Mouse (Mus musculus): ENCODE results near the gene Arhgef40.

- no peak for TF ChIP-seq POLR2A (IDR thresholded peaks at IDR 0.05; ENCODE audit: low read depth, low read length)
- TF ChIP-seq CTCF (IDR thresholded peaks at IDR 0.05; ENCODE audit: borderline replicate concordance, insufficient read depth, low read length): no peak
Measured at GRCm38 (mm10) chr14:52018248-52019050, 33.9 kb downstream of the Arhgef40 start.

Data from embryonic fibroblast, embryonic 13.5 days (primary cell).